Mouse (Mus musculus) ES-E14 (cell line): ENCODE measurements around the gene Fxyd4. TPM values are rescaled to one million over a fixed set of nuclear protein-coding genes. Genes with fewer than 3 reads are reported as not detected.
A peak's percentile ranks its signal among the peaks of the same experiment; 100 is the strongest.

Experiments used
- DNase-seq: peaks from one replicate; pipeline ENCODE4 v3.0.0-alpha.2; 2013; ENCODE audit warnings: low read depth, low spot score
- H3K27ac ChIP-seq: 2 replicates; pipeline ENCODE4 v1.5.1; 2012; ENCODE audit warnings: low read depth, mild to moderate bottlenecking, low read length, moderate library complexity, mixed read lengths; ENCODE audit not compliant: poor library complexity, insufficient read depth, severe bottlenecking
- H3K36me3 ChIP-seq: 2 replicates; pipeline ENCODE4 v1.6.1; 2012; ENCODE audit warnings: mild to moderate bottlenecking, low read length, moderate library complexity, mixed read lengths; ENCODE audit not compliant: control insufficient read depth, poor library complexity, insufficient read depth, severe bottlenecking
- H3K4me1 ChIP-seq, 2 experiments: fragments of 150-350 bp in 1 of 2; sonication (generic) in 1 of 2; 2 replicates each; pipeline ENCODE4 v1.6.1; 2012; ENCODE audit warnings: low read length in 2 of 2, mild to moderate bottlenecking in 1 of 2, mixed read lengths in 1 of 2; ENCODE audit not compliant: control insufficient read depth in 2 of 2, insufficient read depth in 2 of 2, poor library complexity in 1 of 2
- H3K4me3 ChIP-seq, 2 experiments: fragments of 150-350 bp in 1 of 2; sonication (generic) in 1 of 2; 2 replicates each; pipeline ENCODE4 v1.5.1; 2012; ENCODE audit warnings: low read length in 2 of 2, low read depth in 1 of 2, mild to moderate bottlenecking in 1 of 2, mixed read lengths in 1 of 2; ENCODE audit not compliant: insufficient read depth in 1 of 2, poor library complexity in 1 of 2, severe bottlenecking in 1 of 2
- H3K9ac ChIP-seq: 2 replicates; pipeline ENCODE4 v1.6.1; 2012; ENCODE audit warnings: low read depth, mild to moderate bottlenecking, low read length, mixed read lengths; ENCODE audit not compliant: poor library complexity, insufficient read depth, severe bottlenecking
- H3K9me3 ChIP-seq: fragments of 150-350 bp; sonication (generic); 2 replicates; pipeline ENCODE4 v1.6.1; 2012; ENCODE audit warnings: low read depth, mild to moderate bottlenecking, low read length; ENCODE audit not compliant: control insufficient read depth, insufficient read depth
- CHD2 ChIP-seq: IDR thresholded peaks from 2 replicates; pipeline ENCODE4 v1.6.1; 2014; ENCODE audit warnings: mild to moderate bottlenecking, low read depth, low read length, inconsistent platforms
- HCFC1 ChIP-seq: IDR thresholded peaks from 2 replicates; pipeline ENCODE4 v1.6.1; 2012; ENCODE audit warnings: low read length, inconsistent platforms, borderline replicate concordance; ENCODE audit not compliant: insufficient read depth
- MAFK ChIP-seq: IDR thresholded peaks from 2 replicates; pipeline ENCODE4 v1.6.1; 2014; ENCODE audit warnings: mild to moderate bottlenecking, low read depth, low read length, inconsistent platforms; ENCODE audit not compliant: insufficient read depth
- ZC3H11A ChIP-seq: IDR thresholded peaks from 2 replicates; pipeline ENCODE4 v1.6.1; 2012; ENCODE audit warnings: low read depth, mild to moderate bottlenecking, inconsistent platforms, low read length, borderline replicate concordance
- ZNF384 ChIP-seq: IDR thresholded peaks from 2 replicates; pipeline ENCODE4 v1.6.1; 2012; ENCODE audit warnings: low read depth, low read length, inconsistent platforms
- in situ Hi-C, 2 experiments: fragments of 600-800 bp; cut with MboI; formaldehyde crosslinking; loops; one replicate each; pipeline ENCODE4 v1.15.1; 2025; ENCODE audit warnings: low sequenced_read_pairs in 2 of 2, inconsistent platforms in 1 of 2; ENCODE audit not compliant: unreplicated experiment in 2 of 2
- total RNA-seq: library from RNA; depleted of rRNA; stranded (reverse); fragments of 300-350 nt; gene quantifications from 2 replicates; pipeline ENCODE4 v1.2.3, GENCODE M21; 2012

The Fxyd4 gene
- total RNA-seq, 1 experiment, result 0.98 TPM

DNA sequence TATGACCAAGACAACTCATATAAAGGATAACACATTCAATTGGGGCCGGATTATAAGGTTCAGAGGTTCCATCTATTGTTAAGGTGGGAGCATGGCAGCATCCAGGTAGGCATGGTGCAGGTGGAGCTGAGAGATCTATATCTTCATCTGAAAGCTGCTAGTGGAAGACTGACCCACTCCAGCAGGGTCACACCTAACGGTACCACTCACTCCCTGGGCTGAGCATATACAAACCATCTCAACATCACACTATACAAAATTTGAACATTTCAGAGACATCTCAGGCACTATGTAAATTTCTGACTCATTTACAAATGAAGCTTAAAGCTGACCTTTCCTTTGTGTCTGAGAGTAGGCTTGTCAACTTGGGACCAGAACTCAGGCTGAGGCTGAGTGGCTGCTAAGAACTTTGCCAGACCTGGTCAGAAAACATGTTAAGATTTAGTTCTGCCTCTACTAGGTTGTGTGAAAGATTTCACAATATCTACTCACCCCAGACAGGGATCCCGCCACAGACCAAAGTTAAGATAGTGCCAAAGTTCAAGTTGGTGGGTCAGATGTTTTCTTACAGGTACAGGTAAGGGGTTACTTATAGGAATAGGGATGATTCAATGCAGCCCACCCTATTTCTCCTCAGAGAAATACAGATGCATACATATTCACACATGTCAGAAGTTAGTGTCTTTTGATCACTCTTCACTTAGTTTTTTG is 7.4 kb downstream of the Fxyd4 start:
- peaks cover 10% of the 10 kb centered on the region; the same call in 1 of the 2 replicates for H3K36me3 ChIP-seq
- in situ Hi-C loops, result no loop called here
- no peak for DNase-seq

DNA sequence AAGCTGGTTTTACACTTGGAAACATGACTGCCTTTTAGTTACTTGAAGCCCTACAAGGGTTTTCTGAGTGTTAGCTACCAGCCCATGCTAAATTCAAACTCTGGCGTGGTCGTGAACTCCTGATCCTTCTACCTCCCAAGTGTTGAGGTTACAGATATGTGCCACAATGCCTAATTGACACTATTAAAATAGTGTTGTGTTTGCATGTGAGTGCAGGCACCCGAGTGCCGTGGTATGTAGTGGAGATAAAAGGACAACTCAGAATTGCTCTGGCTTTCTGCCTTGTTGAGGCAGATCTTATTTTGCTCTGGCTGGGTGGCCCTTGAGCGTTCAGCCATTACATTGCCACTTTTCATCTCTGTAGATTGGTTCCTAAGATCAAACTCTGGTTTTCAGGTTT is 8.7 kb downstream of the Fxyd4 start:
- H3K36me3 ChIP-seq, result peaks cover 10% of the 10 kb centered on the region; the same call in 1 of the 2 replicates
- H3K9ac ChIP-seq, result no peak overlapping the region
- no peak overlapping the region for H3K4me3 ChIP-seq
- DNase-seq, result no peak
- in situ Hi-C loops, result no loop called here
- no peaks in the 10 kb centered on the region for H3K4me1 ChIP-seq
- no peaks in the 10 kb centered on the region for H3K9me3 ChIP-seq
- no peak overlapping the region for H3K27ac ChIP-seq
- TF ChIP-seq ZNF384, result no peak
- TF ChIP-seq ZC3H11A, result no peak
- no peak for TF ChIP-seq HCFC1
- TF ChIP-seq CHD2, result no peak
- TF ChIP-seq MAFK, result no peak

More for the DNA sequence above, 7.4 kb downstream of the Fxyd4 start:
- Histone ChIP-seq H3K9ac (no peak overlapping the region), H3K4me1 (no peaks in the 10 kb centered on the region), H3K27ac (no peak overlapping the region), H3K4me3 (no peak overlapping the region), H3K9me3 (no peaks in the 10 kb centered on the region)
- TF ChIP-seq HCFC1, result no peak
- TF ChIP-seq MAFK, result no peak
- TF ChIP-seq ZC3H11A, result no peak
- TF ChIP-seq CHD2, result no peak
- no peak for TF ChIP-seq ZNF384

DNA sequence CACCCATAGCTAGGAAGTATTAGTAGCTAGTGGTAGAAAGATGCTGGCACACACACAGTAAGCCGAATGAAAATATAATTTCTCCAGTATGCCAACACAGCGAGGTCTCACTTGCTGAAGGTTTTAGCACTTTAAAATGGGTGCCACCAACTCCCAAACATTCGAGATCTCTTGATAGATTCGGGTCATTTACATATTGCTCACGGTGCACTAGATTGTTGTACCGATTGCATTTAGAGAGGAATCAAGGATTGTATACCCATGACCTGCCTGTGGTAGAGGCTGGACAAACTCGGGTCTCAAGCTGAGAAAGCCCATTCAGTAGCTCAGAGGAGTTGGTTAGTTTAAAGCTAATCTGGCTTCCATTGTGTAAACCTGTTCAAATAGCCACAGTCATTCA is 9.5 kb downstream of the Fxyd4 start:
- Histone ChIP-seq H3K36me3 (peaks cover 10% of the 10 kb centered on the region; the same call in 1 of the 2 replicates), H3K4me3 (no peak overlapping the region), H3K4me1 (no peaks in the 10 kb centered on the region), H3K9me3 (no peaks in the 10 kb centered on the region), H3K27ac (no peak overlapping the region), H3K9ac (no peak overlapping the region)
- no peak for DNase-seq
- TF ChIP-seq MAFK (no peak), CHD2 (0 out of 2 replicates have a peak, but pooled peaks have one; percentile 14), HCFC1 (no peak), ZNF384 (no peak)
- in situ Hi-C loops, result no loop called here

DNA sequence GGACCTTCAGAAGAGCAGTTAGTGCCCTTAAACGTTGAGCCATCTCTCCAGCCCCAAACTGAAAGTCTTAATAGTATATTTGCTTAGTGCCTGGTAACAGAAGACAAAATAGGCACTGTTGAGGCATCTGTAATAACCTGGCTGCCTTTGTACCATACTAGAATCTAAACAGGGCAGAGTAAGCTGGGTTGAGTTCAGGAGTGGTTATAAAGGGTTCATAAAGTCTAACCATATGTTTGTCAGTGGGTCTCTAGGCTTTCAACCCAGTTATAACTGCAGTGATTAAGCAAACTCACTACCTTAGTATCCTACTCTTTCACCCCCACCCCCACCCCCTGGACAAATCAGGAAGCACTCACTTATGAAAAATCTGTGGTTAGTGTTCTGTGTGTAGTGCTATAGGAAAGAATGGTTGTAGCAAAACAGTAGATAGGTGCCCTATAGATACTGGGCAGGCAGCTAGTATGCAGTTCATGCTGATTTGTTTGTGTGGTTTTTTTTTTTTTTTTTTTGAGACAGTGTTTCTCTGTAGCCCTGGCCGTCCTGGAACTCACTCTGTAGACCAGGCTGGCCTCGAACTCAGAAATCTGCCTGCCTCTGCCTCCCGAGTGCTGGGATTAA is 10.5 kb downstream of the Fxyd4 start:
- no peak overlapping the region for H3K27ac ChIP-seq
- no peaks in the 10 kb centered on the region for H3K4me1 ChIP-seq
- peaks cover 10% of the 10 kb centered on the region; the same call in 1 of the 2 replicates for H3K36me3 ChIP-seq
- no peak for DNase-seq
- H3K9ac ChIP-seq, result no peak overlapping the region
- in situ Hi-C loops, result no loop called here
- H3K9me3 ChIP-seq, result no peaks in the 10 kb centered on the region
- no peak overlapping the region for H3K4me3 ChIP-seq
- TF ChIP-seq ZC3H11A, result no peak
- TF ChIP-seq ZNF384, result peak; percentile 76

DNA sequence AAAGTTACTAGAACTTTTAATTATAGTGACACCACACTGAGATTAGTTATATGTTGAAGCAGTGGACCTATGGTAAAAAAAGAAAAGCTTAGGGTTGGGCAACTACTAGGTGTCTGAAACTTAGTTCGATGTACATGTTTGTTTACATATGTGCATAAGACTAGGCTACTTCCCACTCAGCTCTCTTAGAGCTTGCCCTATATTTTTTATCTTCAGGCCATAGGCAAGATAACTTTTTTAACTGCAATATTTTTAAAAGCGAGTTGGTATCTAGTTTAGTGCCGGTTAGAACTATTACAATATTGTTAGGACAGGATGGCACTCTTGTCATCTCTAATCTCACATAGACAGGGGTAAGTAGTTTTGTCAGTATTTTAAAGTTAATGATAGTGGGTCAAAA is 15.5 kb downstream of the Fxyd4 start:
- Histone ChIP-seq H3K4me1 (peaks cover 2 to 5% of the 10 kb centered on the region in 2 experiments; a peak in 1 of 4 replicates), H3K9ac (no peak overlapping the region; the same call in 1 of the 2 replicates), H3K4me3 (peak overlapping the region in 1 of 2 experiments; percentile 8; a peak in 1 of 4 replicates), H3K36me3 (peaks cover 34% of the 10 kb centered on the region), H3K27ac (no peak overlapping the region), H3K9me3 (no peaks in the 10 kb centered on the region)
- in situ Hi-C loops, result no loop called here
- no peak for TF ChIP-seq ZC3H11A
- TF ChIP-seq HCFC1, result no peak
- TF ChIP-seq ZNF384, result no peak
- no peak for TF ChIP-seq CHD2
- TF ChIP-seq MAFK, result no peak
- no peak for DNase-seq
